Mouse (Mus musculus) forebrain, embryonic 14.5 days (tissue): ENCODE measurements around the gene B4galnt2. TPM values are rescaled to one million over a fixed set of nuclear protein-coding genes. Genes with fewer than 3 reads are reported as not detected.

ENCODE experiments used
- ATAC-seq: fragments of 200-750 bp; cut with Nextera tagmentation; 2 replicates; pipeline ENCODE4 v1.8.0; 2017; ENCODE audit warnings: mild to moderate bottlenecking, moderate library complexity
- DNase-seq: peaks from one replicate; pipeline ENCODE4 v3.0.0-alpha.2; 2015; ENCODE audit warnings: low spot score
- H3K27ac ChIP-seq: fragments of 300-500 bp; sonication (generic); 2 replicates; pipeline ENCODE4 v1.5.1; 2014; ENCODE audit warnings: low read depth, mild to moderate bottlenecking, control low read depth, low read length, moderate library complexity
- H3K27me3 ChIP-seq: fragments of 300-500 bp; sonication (generic); replicated peaks from 2 replicates; pipeline ENCODE4 v1.6.1; 2014; ENCODE audit warnings: low read length, control low read depth, mixed read lengths; ENCODE audit not compliant: control insufficient read depth, insufficient read depth
- H3K36me3 ChIP-seq: fragments of 300-500 bp; sonication (generic); 2 replicates; pipeline ENCODE4 v1.6.1; 2014; ENCODE audit warnings: low read length, control low read depth; ENCODE audit not compliant: control insufficient read depth, insufficient read depth
- H3K4me1 ChIP-seq: fragments of 300-500 bp; sonication (generic); 2 replicates; pipeline ENCODE4 v1.6.1; 2014; ENCODE audit warnings: antibody characterized with exemption, low read length, control low read depth; ENCODE audit not compliant: control insufficient read depth, insufficient read depth
- H3K4me2 ChIP-seq: fragments of 300-500 bp; sonication (generic); 2 replicates; pipeline ENCODE4 v1.6.1; 2014; ENCODE audit warnings: mild to moderate bottlenecking, control low read depth, low read length
- H3K4me3 ChIP-seq: fragments of 300-500 bp; sonication (generic); 2 replicates; pipeline ENCODE4 v1.5.1; 2014; ENCODE audit warnings: low read depth, low read length, control low read depth
- H3K9ac ChIP-seq: fragments of 300-500 bp; sonication (generic); 2 replicates; pipeline ENCODE4 v1.6.1; 2014; ENCODE audit warnings: mild to moderate bottlenecking, low read length, control low read depth, moderate library complexity
- H3K9me3 ChIP-seq: fragments of 300-500 bp; sonication (generic); replicated peaks from 2 replicates; pipeline ENCODE4 v1.6.1; 2016; ENCODE audit warnings: low read length, control low read depth, mixed read lengths; ENCODE audit not compliant: control insufficient read depth
- WGBS: fragments of 180-500 bp; shearing (Covaris S2); extraction: QIAGEN DNeasy Blood & Tissue Kit; methylation state at CpG from one replicate; pipeline ENCODE4 v1.1.7; 2014; 5-methylcytosine and 5-hydroxymethylcytosine counted together
- polyA plus RNA-seq: library from polyadenylated mRNA; unstranded; fragments of >200 nt; fragmentation: Nextera tagmentation; extraction: Ambion mirVana; gene quantifications from 2 replicates; pipeline ENCODE4 v1.2.1, GENCODE M21; 2014

The B4galnt2 gene
- polyA plus RNA-seq, 1 experiment from 2014 or later = not detected

DNA sequence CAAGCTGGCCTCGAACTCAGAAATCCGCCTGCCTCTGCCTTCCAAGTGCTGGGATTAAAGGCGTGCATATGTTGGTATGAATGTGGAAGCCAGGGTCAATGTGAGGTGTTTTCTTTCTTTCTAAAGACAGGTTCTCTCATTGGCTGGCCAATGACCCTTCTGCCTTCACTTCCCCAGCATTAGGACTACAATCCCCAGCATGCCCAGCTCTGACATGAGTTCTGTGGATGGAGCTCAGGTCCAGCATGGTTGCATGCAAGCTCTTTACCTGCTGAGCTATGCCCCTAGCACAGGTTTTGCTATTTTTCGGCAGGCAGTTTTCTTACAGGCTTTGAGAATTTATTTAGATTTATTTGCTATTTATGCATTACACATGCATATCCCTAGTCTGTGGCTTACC lies 57.4 kb downstream of the B4galnt2 start:
- no peak overlapping the region for H3K27ac ChIP-seq
- H3K9ac ChIP-seq = no peak overlapping the region
- H3K27me3 ChIP-seq = no peaks in the 10 kb centered on the region
- ATAC-seq = no peak
- peaks cover 12% of the 10 kb centered on the region for H3K4me1 ChIP-seq
- no peaks in the 10 kb centered on the region for H3K36me3 ChIP-seq
- no peaks in the 10 kb centered on the region for H3K9me3 ChIP-seq
- 71% methylated on average over 4 of the region's 4 CpGs for WGBS
- no peak for DNase-seq
- no peak overlapping the region for H3K4me3 ChIP-seq
- H3K4me2 ChIP-seq = peak overlapping the region; percentile 70

DNA sequence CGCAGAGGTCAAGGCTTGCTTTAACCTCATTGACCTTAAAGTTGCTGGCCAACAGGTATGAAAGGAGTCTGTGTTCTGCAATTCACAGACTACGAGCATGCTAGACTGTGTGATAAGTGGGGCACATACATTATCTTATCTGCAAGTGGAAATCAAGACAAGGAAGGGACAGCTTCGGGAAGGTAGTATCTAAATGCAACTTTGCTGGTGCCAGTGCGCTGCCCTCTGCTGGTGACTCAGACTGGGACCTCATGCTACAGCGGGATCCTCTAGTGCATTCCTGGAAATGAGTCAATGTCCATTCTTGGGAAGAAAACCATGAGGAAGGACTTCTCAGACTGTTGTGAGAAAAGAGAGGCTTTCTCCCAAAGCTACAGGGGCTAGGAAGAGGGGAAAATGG lies 61.0 kb downstream of the B4galnt2 start:
- H3K27me3 ChIP-seq = no peaks in the 10 kb centered on the region
- no peak overlapping the region for H3K27ac ChIP-seq
- no peaks in the 10 kb centered on the region for H3K36me3 ChIP-seq
- no peak overlapping the region for H3K4me3 ChIP-seq
- no peak for ATAC-seq
- H3K9me3 ChIP-seq = no peaks in the 10 kb centered on the region
- H3K4me1 ChIP-seq = peaks cover 5% of the 10 kb centered on the region; the same call in 1 of the 2 replicates
- WGBS = 62% methylated on average over 5 of the region's 5 CpGs
- DNase-seq = no peak
- no peak overlapping the region for H3K4me2 ChIP-seq
- H3K9ac ChIP-seq = no peak overlapping the region

DNA sequence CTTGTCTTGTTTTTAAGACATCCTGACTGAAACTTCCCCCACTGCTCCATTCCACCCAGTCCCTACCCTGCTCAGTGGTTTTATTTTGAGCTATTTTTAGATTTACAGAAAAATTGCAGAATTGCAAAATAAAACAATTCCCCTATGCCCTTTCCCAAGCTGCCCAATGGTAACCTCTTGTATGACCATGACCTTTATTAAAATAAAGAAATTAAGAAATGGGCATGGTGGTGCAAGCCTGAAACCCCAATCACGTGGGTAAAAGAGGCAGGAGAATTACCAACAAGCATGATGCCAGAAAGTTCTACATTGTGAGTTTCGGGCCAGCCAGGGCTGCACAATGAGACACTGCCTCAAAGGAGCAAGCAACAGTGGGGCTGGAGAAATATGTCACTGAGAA lies 63.8 kb downstream of the B4galnt2 start:
- Histone ChIP-seq H3K4me3 (no peak overlapping the region), H3K27ac (no peak overlapping the region), H3K9ac (no peak overlapping the region), H3K36me3 (no peaks in the 10 kb centered on the region), H3K27me3 (no peaks in the 10 kb centered on the region), H3K4me1 (no peaks in the 10 kb centered on the region), H3K9me3 (no peaks in the 10 kb centered on the region), H3K4me2 (no peak overlapping the region)
- ATAC-seq (no peak), DNase-seq (no peak)
- WGBS = 73% methylated on average over 2 of the region's 2 CpGs

DNA sequence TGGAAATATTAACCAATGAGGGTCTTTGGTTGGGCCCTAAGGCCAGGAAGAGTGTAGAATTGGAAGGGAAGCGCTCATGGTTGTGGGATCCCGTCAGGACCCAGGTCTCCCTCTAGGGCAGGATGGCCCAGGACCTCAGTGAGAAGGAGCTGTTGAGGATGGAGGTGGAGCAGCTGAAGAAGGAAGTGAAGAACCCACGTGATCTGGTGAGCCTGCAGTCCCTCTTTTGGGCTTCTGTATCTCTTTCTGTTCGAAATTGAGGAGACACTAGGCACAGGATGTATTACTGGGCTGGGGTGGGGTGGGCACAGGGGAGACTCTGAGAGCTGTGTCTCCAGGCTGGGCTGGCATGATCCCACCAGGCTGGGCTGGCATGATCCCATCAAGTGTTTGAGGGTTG lies 69.8 kb downstream of the B4galnt2 start:
- DNase-seq = no peak
- H3K27ac ChIP-seq = no peak overlapping the region
- no peaks in the 10 kb centered on the region for H3K4me1 ChIP-seq
- H3K4me3 ChIP-seq = no peak overlapping the region
- ATAC-seq = no peak
- H3K27me3 ChIP-seq = 0 out of 2 replicates have a peak, but pooled peaks cover 5% of the 10 kb centered on the region
- no peaks in the 10 kb centered on the region for H3K36me3 ChIP-seq
- no peak overlapping the region for H3K4me2 ChIP-seq
- no peak overlapping the region for H3K9ac ChIP-seq
- no peaks in the 10 kb centered on the region for H3K9me3 ChIP-seq
- WGBS = 72% methylated on average over 4 of the region's 4 CpGs

DNA sequence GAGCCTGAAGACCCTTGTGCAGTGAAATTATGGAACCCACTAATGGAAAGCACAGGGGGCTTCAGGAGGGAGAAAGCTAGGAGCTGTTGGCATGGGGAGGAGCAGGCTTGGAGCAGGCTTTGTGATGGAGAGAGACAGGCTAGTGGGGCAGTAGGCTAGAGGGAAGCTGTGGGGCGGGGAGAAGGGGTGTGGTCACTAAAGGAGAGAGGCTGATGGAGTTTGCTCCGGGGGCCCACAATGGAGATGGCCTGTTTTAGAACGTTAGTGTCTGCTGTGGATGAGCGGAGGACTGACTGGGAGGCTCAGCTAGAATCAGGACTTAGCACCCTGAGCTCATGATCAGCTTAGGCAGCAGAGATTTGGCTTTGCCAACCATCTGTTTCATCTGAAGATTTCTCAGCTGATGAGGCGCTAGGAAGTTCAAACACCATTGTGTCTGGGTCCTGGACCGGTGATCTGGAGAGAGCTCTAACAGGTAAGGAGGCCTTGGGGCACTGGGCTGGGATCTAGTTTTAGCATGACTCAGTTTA lies 71.2 kb downstream of the B4galnt2 start:
- ATAC-seq (no peak), DNase-seq (no peak)
- Histone ChIP-seq H3K4me2 (no peak overlapping the region), H3K9me3 (no peaks in the 10 kb centered on the region), H3K4me3 (no peak overlapping the region), H3K27me3 (0 out of 2 replicates have a peak, but pooled peaks cover 5% of the 10 kb centered on the region), H3K9ac (no peak overlapping the region), H3K4me1 (no peaks in the 10 kb centered on the region), H3K27ac (no peak overlapping the region), H3K36me3 (no peaks in the 10 kb centered on the region)
- 57% methylated on average over 6 of the region's 6 CpGs for WGBS

DNA sequence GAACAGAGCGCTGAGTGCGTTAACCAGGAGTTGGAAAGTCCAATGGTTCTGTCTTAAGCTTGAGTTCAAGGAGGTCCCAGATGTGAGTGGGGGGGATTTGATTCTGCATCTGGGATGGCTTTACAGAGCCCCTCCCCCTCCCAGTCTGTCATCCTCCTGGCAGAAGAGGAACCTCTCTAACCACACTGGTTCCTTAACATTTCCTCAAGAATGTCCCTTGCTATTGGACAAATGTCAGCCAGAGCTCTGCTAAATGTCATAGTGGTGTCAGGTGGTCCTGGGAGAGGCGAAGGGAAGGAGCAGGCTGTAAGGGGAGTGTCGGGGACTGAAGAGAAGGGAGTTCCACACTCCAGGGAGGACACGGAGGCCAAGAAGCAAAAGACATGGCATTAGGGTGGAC lies 71.7 kb downstream of the B4galnt2 start:
- H3K27me3 ChIP-seq = 0 out of 2 replicates have a peak, but pooled peaks cover 5% of the 10 kb centered on the region
- no peak overlapping the region for H3K9ac ChIP-seq
- WGBS = 86% methylated on average over 5 of the region's 5 CpGs
- no peaks in the 10 kb centered on the region for H3K9me3 ChIP-seq
- no peaks in the 10 kb centered on the region for H3K4me1 ChIP-seq
- H3K36me3 ChIP-seq = no peaks in the 10 kb centered on the region
- no peak overlapping the region for H3K4me3 ChIP-seq
- DNase-seq = no peak
- no peak overlapping the region for H3K27ac ChIP-seq
- no peak overlapping the region for H3K4me2 ChIP-seq
- ATAC-seq = no peak

DNA sequence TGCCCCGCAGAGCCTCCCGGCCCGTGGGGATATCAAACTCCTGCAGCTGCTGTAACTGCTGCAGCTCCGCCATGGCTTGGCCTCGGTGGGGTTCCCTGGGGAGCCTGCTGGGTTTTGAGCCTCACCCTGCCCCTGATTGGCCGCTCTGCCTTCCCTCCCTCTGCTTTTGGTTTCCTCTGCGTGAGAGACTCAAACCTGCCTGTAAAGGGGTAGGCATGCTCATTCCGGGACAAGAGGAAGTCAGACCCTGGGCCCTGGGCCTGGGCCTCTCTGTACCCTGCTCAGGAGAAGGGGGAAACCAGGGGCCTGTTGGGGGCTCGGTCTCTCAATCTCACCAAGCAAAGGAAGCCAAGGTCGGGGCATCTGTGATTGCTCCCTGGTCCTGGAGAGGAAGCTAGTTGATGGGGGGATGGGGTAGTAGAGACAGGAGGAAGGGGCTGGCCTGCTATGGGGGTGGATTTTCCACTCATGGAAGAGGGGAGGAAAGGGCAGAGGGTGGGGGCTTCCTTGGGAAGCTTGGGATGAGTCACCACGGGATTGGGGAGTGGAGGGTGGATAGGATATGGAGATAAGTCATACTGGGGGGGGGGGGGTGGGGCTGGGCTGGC lies 72.5 kb downstream of the B4galnt2 start, which contains the start of gene Abi3:
Gene Abi3, minus strand, starts transcription at position 403 of the 608 bp plus-strand sequence.
- no peak for DNase-seq
- 11% methylated on average over 11 of the region's 11 CpGs for WGBS
- H3K4me2 ChIP-seq = no peak within 1 kb of the TSS
- no peaks in the 10 kb centered on the region for H3K36me3 ChIP-seq
- H3K27ac ChIP-seq = no peak within 1 kb of the TSS
- peaks cover 1% of the 10 kb centered on the region for H3K4me1 ChIP-seq
- H3K27me3 ChIP-seq = peaks cover 5% of the 10 kb centered on the region; the same call in 1 of the 2 replicates
- H3K9me3 ChIP-seq = no peaks in the 10 kb centered on the region
- no peak within 1 kb of the TSS for H3K9ac ChIP-seq
- no peak within 1 kb of the TSS for H3K4me3 ChIP-seq
- no peak for ATAC-seq

DNA sequence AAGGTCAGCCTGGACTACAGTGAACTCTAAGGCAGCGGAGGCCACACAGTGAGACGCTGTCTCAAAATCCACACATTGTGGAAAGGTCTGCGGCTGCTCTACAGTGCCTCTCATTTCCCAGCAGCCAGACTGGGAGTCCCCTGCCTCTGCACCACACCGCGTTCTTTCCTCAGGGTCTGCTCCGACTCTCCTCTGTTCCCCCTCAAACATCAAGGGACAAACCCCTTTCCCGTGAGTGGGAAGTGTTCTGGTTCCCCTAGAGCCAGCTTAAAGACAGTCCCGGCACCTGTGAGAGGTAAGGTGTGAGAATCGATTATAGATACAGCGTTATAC lies 73.2 kb downstream of the B4galnt2 start:
- Histone ChIP-seq H3K27me3 (peaks cover 6% of the 10 kb centered on the region; the same call in 1 of the 2 replicates), H3K36me3 (no peaks in the 10 kb centered on the region), H3K4me1 (peaks cover 3% of the 10 kb centered on the region), H3K9me3 (no peaks in the 10 kb centered on the region), H3K4me3 (no peak overlapping the region), H3K27ac (no peak overlapping the region), H3K4me2 (no peak overlapping the region), H3K9ac (no peak overlapping the region)
- ATAC-seq = no peak
- 64% methylated on average over 10 of the region's 10 CpGs for WGBS
- DNase-seq = no peak

DNA sequence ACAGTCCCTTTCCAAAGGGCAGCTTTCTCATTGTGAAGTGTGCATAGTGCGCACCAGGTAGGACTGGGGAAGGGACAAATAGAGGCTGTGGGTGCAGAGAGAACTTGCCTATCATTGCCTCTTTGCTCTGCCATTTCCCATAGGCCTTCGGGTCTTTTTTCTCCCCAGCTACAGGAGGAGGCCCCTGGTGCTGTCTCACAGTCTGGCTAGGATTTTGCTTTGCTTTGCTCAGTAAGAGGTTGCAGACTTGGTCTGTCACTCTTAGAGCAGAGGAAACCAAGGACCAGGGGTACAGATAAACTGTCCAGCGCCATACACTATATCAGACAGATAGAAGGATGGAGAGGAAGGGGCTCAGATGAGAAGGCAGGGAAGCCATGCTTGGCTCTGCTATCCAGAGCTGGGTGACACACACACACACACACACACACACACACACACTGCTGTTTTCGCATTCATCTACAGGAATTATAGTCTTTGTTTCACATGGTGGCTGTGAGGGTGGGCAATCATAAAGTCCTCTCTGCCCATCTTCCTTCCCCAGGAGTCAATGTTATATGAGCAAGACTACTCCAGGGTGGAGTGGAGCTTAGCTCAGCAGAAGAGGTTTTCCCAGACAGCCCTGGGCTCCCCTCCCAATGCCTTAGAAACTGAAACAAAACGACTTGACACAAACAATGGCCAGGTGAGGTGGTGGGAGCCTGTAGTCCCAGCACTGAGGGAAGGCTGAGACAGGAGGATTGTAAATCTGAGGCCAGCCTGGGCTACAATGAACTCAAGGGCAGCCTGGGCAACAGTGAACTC lies 73.8 kb downstream of the B4galnt2 start:
- no peaks in the 10 kb centered on the region for H3K9me3 ChIP-seq
- peaks cover 11% of the 10 kb centered on the region; the same call in 1 of the 2 replicates for H3K27me3 ChIP-seq
- no peak overlapping the region for H3K9ac ChIP-seq
- peaks cover 3% of the 10 kb centered on the region for H3K4me1 ChIP-seq
- no peak overlapping the region for H3K27ac ChIP-seq
- WGBS = 84% methylated on average over 5 of the region's 5 CpGs
- H3K36me3 ChIP-seq = no peaks in the 10 kb centered on the region
- DNase-seq (no peak), ATAC-seq (no peak)
- no peak overlapping the region for H3K4me2 ChIP-seq
- H3K4me3 ChIP-seq = no peak overlapping the region
